In the genomic region with DNA sequence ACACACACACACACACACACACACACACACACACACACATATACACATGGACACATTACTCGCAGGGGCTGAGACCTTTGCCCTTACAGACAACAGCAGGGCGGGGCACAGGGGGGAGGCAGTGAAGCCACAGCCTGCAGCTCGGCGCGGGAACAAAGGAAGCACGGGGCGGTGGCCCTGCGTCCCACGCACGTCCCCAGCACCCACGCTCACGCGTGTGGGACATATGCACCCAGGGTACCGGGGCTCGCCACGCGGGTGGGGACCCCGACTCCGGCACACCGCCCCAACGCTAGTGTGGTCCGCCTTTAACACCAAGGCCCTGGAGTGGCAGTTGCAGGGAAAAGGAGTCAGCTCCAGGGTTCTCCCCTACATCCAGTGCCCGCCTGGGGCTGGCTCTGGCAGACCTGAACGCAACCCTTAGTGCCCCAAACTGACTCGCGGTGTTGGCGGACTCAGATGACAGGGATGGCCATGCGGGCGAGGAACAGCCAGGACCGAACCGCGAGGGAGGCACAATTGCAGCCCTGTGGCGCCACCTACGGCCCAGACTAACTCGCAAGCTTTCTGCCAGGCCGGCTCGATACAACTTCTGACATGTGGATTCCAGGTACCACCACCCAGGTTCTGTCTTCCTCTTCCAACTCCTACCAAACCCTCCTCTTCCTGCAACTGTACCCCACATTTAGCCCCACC, we compare ENCODE assay signal across 7 mouse cellular contexts.
DNase-seq lines count a peak whose midpoint lies in the region; ATAC-seq and TF ChIP-seq lines count a peak whose summit lies in the region.

No protein-coding gene starts in this region.

- no peaks in the 10 kb centered on the region for H3K9me3 ChIP-seq in limb, embryonic 11.5 days (ENCODE audit: control insufficient read depth, low read length)
- H3K9me3 ChIP-seq in midbrain, embryonic 14.5 days (ENCODE audit: control insufficient read depth, low read length), result no peaks in the 10 kb centered on the region

- no peaks in the 10 kb centered on the region for H3K27me3 ChIP-seq in heart, adult 2 months (ENCODE audit: control insufficient read depth, insufficient read depth, low read length)
- no peaks in the 10 kb centered on the region for H3K27me3 ChIP-seq in kidney, adult 2 months (replicated peaks; ENCODE audit: control insufficient read depth, insufficient read depth, low read length)
- no peaks in the 10 kb centered on the region for H3K27me3 ChIP-seq in limb, embryonic 11.5 days (ENCODE audit: control insufficient read depth, insufficient read depth, low read length)
- no peaks in the 10 kb centered on the region for H3K27me3 ChIP-seq in midbrain, embryonic 14.5 days (ENCODE audit: control insufficient read depth, insufficient read depth, low read length)

- intact Hi-C loops in heart, adult 2 months (cut with DNase I), result loop anchor here (1.0 to 10.0 kb wide), 3 partner anchors 666 to 894 kb away; no protein-coding TSS in a partner anchor

- no peaks in the 10 kb centered on the region for H3K4me1 ChIP-seq in heart, adult 2 months (ENCODE audit: control insufficient read depth, insufficient read depth, low read length)
- no peaks in the 10 kb centered on the region for H3K4me1 ChIP-seq in kidney, adult 2 months (ENCODE audit: control insufficient read depth, insufficient read depth, low read length)
- peaks cover 3% of the 10 kb centered on the region; the same call in 1 of the 2 replicates for H3K4me1 ChIP-seq in limb, embryonic 11.5 days (ENCODE audit: control insufficient read depth, insufficient read depth, low read length)
- H3K4me1 ChIP-seq in midbrain, embryonic 14.5 days (ENCODE audit: control insufficient read depth, insufficient read depth, low read length), result 0 out of 2 replicates have a peak, but pooled peaks cover 3% of the 10 kb centered on the region

- 24% methylated on average over 37 of the region's 37 CpGs for WGBS in heart, adult 2 months
- 11% methylated on average over 37 of the region's 37 CpGs for WGBS in kidney, adult 2 months
- WGBS in limb, embryonic 11.5 days, result 18% methylated on average over 37 of the region's 37 CpGs
- 14% methylated on average over 37 of the region's 37 CpGs for WGBS in midbrain, embryonic 14.5 days

- H3K4me2 ChIP-seq in limb, embryonic 11.5 days (ENCODE audit: low read depth, severe bottlenecking), result peak overlapping the region; percentile 75
- H3K4me2 ChIP-seq in midbrain, embryonic 14.5 days (ENCODE audit: low read length), result peak overlapping the region; percentile 85

- peak overlapping the region; percentile 20 for H3K9ac ChIP-seq in heart, adult 2 months (ENCODE audit: low read depth, low read length)
- H3K9ac ChIP-seq in limb, embryonic 11.5 days (ENCODE audit: low read length), result peak overlapping the region; percentile 27; the same call in 1 of the 2 replicates
- peak overlapping the region; percentile 75 for H3K9ac ChIP-seq in midbrain, embryonic 14.5 days (replicated peaks; ENCODE audit: low read length)

- no peaks in the 10 kb centered on the region for H3K36me3 ChIP-seq in heart, adult 2 months (ENCODE audit: control insufficient read depth, insufficient read depth, low read length)
- no peaks in the 10 kb centered on the region for H3K36me3 ChIP-seq in kidney, adult 2 months (ENCODE audit: control insufficient read depth, insufficient read depth, low read length)
- no peaks in the 10 kb centered on the region for H3K36me3 ChIP-seq in limb, embryonic 11.5 days (ENCODE audit: control insufficient read depth, insufficient read depth, low read length)
- no peaks in the 10 kb centered on the region for H3K36me3 ChIP-seq in midbrain, embryonic 14.5 days (ENCODE audit: control insufficient read depth, insufficient read depth, low read length)

- TF ChIP-seq CTCF in heart, adult 2 months (IDR thresholded peaks at IDR 0.05), result peak; percentile 90
- peak; percentile 95 for TF ChIP-seq CTCF in kidney, adult 2 months (conservative IDR thresholded peaks at IDR 0.05; ENCODE audit: insufficient read depth, insufficient read length, low read depth, low read length)

- peak; percentile 85 for DNase-seq in adrenal gland, adult 8-10 months
- DNase-seq in embryo, embryonic 9.5 days (ENCODE audit: extremely low spot score), result peak; percentile 86
- peak; percentile 84 to 89 for DNase-seq in heart, adult 2 months
- DNase-seq in kidney, adult 2 months, result peak; percentile 83
- DNase-seq in limb, embryonic 11.5 days (ENCODE audit: low spot score), result peak; percentile 92
- peak; percentile 95 for DNase-seq in midbrain, embryonic 14.5 days
- DNase-seq in spleen, adult 12 weeks (ENCODE audit: low spot score), result peak; percentile 56

- peak; percentile 82; the same call in 1 of the 2 replicates for TF ChIP-seq EP300 in heart, adult 2 months (IDR thresholded peaks at IDR 0.05; ENCODE audit: insufficient read depth, low read depth, low read length)

- no peak for TF ChIP-seq POLR2A in heart, adult 2 months (IDR thresholded peaks at IDR 0.05; ENCODE audit: insufficient read depth, low read depth, low read length)
- no peak for TF ChIP-seq POLR2A in kidney, adult 2 months (IDR thresholded peaks at IDR 0.05; ENCODE audit: low read depth, low read length)

- no peak overlapping the region for H3K27ac ChIP-seq in heart, adult 2 months
- H3K27ac ChIP-seq in kidney, adult 2 months (ENCODE audit: insufficient read depth, low read depth, low read length), result no peak overlapping the region
- no peak overlapping the region for H3K27ac ChIP-seq in limb, embryonic 11.5 days (replicated peaks; ENCODE audit: low read depth, low read length)
- H3K27ac ChIP-seq in midbrain, embryonic 14.5 days (replicated peaks; ENCODE audit: low read depth, low read length), result no peak overlapping the region

- peak overlapping the region; percentile 25; the same call in 1 of the 2 replicates for H3K4me3 ChIP-seq in heart, adult 2 months
- H3K4me3 ChIP-seq in kidney, adult 2 months (ENCODE audit: insufficient read depth, low read depth, low read length), result peak overlapping the region; percentile 5; the same call in 1 of the 2 replicates
- H3K4me3 ChIP-seq in limb, embryonic 11.5 days (ENCODE audit: low read depth, low read length), result peak overlapping the region; percentile 28
- peak overlapping the region; percentile 39 for H3K4me3 ChIP-seq in midbrain, embryonic 14.5 days (replicated peaks; ENCODE audit: low read depth, low read length)

- H3K79me2 ChIP-seq in heart, adult 2 months (replicated peaks; ENCODE audit: control insufficient read depth, insufficient read depth, low read length), result no peaks in the 10 kb centered on the region

- ATAC-seq in limb, embryonic 11.5 days (ENCODE audit: insufficient number of reproducible peaks, low FRiP score, low TSS enrichment, low read depth), result no peak; the same call in 1 of the 2 replicates
- peak; percentile 71 for ATAC-seq in midbrain, embryonic 14.5 days (ENCODE audit: low FRiP score, low TSS enrichment)

Comparison
In these comparisons a context has a peak if more than half of its experiments do, and no peak if none do; other contexts are left out.
1. H3K9ac ChIP-seq: peak in every context shown above with its lines; median percentile 75 in midbrain, embryonic 14.5 days; 27 in limb, embryonic 11.5 days; 20 in heart, adult 2 months.